Mouse (Mus musculus): ENCODE results near the gene 4933411K16Rik. TPM values are rescaled to one million over a fixed set of nuclear protein-coding genes. Genes with fewer than 3 reads are reported as not detected.
A peak's percentile ranks its signal among the peaks of the same experiment; 100 is the strongest.

4933411K16Rik gene
- 0.23 and 0.24 TPM in 2 replicates for polyA plus RNA-seq (2012; rRNA removed)

GRCm38 (mm10) chr19:42051948-42052347, at the start of gene 4933411K16Rik:
Gene 4933411K16Rik (plus strand): TSS chr19:42052248.
- no peak for DNase-seq (ENCODE audit: low spot score)

DNA sequence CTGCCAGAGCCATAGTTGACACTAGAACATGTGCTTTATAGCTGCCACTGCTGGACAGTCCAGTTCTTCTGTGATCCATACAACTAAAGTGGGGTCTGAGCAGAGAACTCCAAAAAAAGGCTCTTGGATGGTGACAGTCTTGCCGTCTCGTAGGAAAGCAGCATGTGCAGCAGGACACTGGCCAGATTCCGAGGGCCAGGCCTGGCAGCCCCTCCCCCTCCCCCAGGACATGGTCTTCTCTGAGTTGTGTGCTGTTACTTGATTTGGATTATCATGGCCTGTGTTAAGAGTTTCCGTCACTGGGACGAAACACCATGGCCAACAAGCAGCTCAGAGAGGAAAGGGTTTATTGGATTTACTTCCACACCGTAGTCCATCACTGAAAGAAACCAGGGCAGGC, 47.8 kb upstream of the 4933411K16Rik start:
- DNase-seq (ENCODE audit: low spot score), result no peak

- DNase-seq (ENCODE audit: low spot score), result no peak
Measured at GRCm38 (mm10) chr19:42005616-42006015, 46.4 kb upstream of the 4933411K16Rik start.

GRCm38 (mm10) chr19:42006568-42006967, 45.5 kb upstream of the 4933411K16Rik start:
- no peak for DNase-seq (ENCODE audit: low spot score)

DNA sequence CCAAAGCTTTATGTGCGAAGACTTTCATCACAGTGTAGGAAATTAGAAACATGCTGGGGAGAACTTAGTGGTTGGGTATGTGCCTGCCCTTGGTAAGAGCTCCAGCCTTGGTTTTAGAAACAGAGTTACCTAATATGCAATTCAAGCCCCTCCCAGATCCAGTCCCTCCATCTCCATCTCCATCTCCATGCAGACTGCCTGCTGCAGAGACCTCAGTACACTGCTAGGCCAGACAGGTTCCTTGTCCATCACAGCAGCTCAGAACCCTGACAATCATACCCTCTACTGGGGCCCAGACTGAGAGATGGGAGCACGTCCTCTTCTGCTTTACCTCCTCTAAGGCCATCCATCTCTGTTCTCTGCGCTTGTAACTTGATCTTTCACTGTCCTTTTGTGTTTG, 43.5 kb upstream of the 4933411K16Rik start:
- DNase-seq (ENCODE audit: low spot score), result no peak

- no peak for DNase-seq (ENCODE audit: low spot score)
Measured at GRCm38 (mm10) chr19:42009067-42009466, 43.0 kb upstream of the 4933411K16Rik start.

DNA sequence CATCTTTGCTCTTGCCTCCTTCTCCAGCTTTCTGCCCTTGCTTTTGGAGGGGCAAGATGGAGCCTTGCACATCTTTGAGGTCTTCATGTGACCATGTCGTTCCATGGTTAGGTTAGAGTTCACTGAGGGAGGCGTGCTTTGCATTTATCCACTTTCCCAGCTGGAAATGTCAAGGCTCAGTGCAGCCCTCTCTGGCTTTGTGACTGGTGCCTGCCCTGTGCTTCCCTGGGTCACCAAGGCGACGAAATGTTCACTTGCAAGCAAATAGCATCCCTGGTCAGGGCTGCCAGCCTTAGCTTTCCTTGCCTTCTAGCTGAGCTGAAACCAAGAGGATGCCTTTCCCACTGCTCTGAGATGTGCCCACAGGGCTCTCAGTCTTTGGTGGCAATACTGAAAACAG, 41.6 kb upstream of the 4933411K16Rik start:
- no peak for DNase-seq (ENCODE audit: low spot score)

DNA sequence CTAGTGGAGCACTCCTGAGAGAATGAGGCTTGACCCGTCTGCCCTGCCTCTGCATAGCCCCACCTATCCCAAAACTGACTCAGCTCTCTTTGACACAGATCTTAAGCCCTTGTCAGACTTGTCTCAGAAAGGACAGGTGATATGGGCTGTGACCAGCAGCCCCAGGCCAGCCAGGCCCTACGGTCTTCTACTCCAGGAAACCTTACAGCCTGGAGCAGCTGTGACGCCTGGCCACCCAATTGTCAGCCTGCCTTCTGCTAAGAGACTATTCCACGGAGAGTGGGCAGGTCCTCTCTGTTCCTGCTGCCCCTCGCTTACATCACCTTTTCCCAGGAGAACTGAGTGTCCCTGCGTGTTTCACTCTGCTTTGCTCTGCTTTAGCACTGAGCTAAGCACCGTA, 40.9 kb upstream of the 4933411K16Rik start:
- no peak for DNase-seq (ENCODE audit: low spot score)

- no peak for DNase-seq (ENCODE audit: low spot score)
Measured at GRCm38 (mm10) chr19:42014231-42014825, 37.7 kb upstream of the 4933411K16Rik start.

GRCm38 (mm10) chr19:42015001-42015400, 37.0 kb upstream of the 4933411K16Rik start:
- DNase-seq (ENCODE audit: low spot score), result no peak

DNA sequence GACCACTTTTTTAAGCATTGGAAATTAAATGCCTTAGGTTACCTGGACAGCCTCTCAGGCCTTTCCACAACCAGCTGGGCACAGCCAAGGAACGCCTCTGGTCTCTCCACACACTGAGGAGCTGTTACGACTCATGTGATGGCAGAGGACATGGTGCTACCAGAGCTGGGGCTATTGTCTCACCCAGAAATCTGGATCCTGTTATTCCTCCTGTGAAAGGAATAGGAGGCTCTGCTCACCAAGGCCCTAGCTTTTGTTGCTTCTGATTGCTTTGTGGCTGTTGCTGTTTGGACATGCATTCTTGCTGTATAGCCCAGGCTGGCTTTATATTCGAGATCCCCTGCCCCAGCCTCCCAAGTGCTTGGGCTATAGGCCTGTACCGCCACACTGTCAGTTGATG, 35.8 kb upstream of the 4933411K16Rik start:
- no peak for DNase-seq (ENCODE audit: low spot score)

GRCm38 (mm10) chr19:42016840-42017239, 35.2 kb upstream of the 4933411K16Rik start:
- no peak for DNase-seq (ENCODE audit: low spot score)

DNA sequence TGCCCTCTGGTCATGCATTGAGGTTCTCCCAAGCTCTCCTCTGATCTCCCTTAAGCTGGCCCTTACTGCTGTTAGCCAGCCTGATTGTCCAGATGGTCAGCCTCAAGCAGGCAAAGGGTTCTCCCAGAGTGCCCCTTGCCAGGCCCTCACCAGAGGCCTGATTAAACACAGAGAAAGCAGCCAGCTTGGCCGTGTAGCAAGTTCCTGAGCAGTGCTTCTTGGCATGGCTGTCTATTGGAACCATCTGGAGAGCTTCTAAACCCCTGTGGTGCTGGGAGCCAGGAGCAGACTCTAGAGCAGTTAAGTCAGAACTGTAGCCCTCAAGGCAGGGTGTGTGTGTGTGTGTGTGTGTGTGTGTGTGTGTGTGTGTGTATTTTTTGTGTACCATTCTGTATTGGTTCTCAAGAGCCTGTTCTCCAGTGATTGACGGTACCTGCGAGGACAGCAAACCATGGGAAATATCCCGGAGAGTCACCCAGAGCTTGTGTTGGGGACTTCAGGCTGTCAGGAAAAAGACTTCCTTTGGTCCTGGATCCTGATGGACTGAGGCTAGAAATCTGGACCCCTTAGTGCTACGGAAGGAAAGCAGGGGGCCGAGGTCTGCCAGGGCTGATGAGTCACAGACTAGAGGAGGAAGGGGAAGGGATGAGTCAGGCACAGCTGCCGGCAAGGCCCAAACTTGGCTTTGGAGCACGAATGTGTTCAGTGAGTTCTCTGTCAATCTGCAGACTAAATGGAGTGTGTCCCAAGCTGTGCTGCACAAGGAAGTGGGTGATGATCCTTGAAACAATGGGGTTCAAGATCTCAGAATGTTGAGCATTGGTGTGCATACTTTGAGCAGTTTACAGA, 34.4 kb upstream of the 4933411K16Rik start:
- DNase-seq (ENCODE audit: low spot score), result no peak

- DNase-seq (ENCODE audit: low spot score), result no peak
Measured at GRCm38 (mm10) chr19:42019011-42019522, 33.0 kb upstream of the 4933411K16Rik start.

DNA sequence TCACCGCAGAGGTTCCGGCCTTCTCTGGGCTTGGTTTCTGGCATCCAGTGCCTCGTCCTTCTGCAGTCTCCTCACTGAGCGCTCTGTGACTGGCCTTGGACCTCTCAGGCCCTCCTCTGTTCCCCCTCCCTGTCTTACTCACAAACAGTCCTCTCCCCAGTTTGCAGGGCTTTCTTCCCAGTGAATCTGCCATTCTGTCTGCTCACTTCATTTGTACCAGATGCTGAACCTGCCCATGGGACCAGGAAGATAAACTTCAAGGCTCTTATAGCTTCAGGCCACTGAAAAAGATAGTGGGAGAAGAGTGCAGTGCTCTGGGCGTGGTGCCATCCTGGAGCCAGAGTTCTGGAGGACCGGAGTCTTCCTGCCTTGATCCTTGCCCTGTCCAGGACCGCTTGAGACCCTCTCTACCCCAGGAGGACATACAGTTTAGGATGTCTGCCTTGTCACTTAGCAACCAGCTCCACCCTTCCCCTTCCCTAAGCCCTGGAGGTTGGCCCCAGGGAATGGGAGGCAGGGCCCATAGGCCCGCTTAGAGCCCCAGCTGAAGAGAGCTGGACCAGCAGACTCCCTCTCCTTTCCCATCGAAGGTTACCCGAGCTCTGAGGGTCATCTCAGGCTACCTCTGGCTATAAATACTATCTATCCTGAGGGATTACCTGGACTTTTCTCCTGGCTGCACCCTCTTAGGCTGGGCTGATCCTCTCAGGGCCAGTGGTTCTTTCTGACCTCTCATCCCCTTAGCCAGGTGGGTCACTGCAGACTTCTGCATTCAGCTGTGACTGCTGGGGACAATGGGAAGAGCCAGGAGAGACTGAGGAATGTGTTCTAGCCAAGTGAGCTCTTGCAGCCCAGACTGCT, 30.1 kb upstream of the 4933411K16Rik start:
- no peak for DNase-seq (ENCODE audit: low spot score)

DNA sequence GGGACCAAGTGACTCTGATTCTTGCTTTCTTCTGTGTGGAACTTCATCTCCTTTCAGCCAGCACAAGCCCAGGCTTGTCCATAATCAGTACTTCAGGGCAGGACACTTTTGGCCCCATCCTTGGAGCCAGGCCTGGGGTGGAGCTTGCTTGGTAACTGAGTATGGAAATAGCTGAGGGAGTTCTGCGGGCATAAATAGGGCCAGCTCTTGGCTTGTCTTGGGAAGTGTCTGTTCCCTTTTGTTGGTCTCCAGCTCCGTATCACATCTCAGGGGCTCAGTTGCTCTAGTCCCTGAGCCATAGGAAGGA, 29.6 kb upstream of the 4933411K16Rik start:
- DNase-seq (ENCODE audit: low spot score), result no peak

DNA sequence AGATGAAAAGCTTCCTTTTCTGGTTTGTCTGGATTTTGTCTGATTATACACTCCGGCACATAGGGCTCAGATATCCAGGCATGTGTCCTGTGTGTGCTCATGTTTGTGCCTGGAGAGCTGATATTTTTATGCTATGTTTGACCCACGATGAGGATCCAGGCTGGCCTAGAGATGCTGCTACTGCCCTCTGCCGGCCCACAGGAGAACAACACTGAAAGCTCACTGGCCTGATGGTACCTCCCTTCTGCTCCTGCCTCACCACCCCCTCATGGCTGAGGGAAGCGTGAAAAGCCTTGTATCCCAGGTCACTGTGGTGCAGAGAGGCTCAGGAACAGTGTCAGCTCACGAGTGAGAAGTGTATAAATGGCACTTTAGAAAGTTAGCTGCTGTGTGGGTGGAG, 25.9 kb upstream of the 4933411K16Rik start:
- DNase-seq (ENCODE audit: low spot score), result peak; percentile 70

DNA sequence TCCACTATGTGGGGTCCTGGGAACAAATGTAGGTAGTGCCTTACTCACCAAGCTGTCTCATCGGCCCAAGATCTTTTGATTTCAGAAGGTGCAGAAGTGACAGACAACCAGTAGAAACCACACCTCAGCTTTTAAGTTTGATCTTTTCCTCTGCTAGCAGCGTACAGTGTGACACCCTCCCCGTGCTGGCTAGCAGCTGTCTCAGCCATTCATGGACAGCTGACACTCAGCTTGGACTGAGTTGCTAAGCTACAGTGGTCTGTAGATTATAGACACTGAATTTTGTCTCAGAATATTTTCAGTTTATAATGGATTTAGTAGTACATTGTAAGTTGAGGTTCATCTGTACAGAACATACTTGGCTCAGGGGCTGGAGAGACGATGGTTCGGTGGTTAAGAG, 20.9 kb upstream of the 4933411K16Rik start:
- DNase-seq (ENCODE audit: low spot score), result no peak

DNA sequence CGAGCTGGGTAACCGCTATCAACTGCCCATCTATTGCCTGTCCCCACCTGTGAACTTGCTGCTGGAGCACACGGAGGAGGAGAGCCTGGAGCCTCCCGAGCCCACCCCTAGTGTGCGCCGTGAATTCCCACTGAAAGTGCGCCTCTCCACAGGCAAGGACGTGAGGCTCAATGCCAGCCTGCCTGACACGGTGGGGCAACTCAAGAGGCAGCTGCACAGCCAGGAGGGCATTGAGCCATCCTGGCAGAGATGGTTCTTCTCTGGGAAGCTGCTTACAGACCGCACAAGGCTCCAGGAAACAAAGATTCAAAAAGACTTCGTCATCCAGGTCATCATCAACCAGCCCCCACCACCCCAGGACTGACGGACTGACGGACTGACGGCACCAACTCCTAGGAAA, 18.4 kb upstream of the 4933411K16Rik start:
- DNase-seq (ENCODE audit: low spot score), result no peak

- DNase-seq (ENCODE audit: low spot score), result no peak
Measured at GRCm38 (mm10) chr19:42034146-42034775, 17.8 kb upstream of the 4933411K16Rik start.

DNA sequence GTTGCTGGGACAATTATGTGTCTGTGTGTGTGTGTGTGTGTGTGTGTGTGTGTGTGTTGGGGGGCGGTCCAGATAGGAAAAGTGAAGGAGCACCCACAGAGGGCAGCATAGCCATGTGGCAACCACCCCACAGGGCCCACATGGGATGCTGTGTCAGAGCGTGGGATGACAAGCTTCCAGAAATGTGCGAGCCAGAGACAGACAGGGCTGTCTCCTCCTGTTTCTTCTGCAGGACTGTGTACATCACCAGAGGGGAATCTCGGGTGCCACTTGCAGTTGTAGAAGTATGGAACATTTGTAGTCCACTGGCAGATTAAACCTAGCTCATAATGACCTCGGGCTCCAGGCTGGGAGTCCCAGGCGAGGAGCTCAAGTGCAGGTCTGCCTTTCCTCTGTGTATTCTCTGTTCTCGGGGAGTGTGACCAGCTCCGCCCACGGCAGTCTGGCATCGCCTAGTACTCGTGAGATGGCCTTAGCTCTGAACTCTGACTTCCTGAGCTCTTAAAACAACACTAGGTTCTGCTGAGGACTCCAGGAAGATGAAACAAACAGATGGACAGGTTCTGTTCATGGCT, 17.1 kb upstream of the 4933411K16Rik start:
- DNase-seq (ENCODE audit: low spot score), result no peak

Measured in urinary bladder, adult 2 months (tissue).